Mouse (Mus musculus) gastrocnemius, postnatal 10 days (tissue): ENCODE data around the gene Ercc4. TPM values are rescaled to one million over a fixed set of nuclear protein-coding genes. Genes with fewer than 3 reads are reported as not detected.
A peak's percentile ranks its signal among the peaks of the same experiment; 100 is the strongest.
"Not testable (repeated sequence)": the region's sequence is repeated elsewhere in the genome, so short reads cannot be mapped to it uniquely, and the experiment has no call there.

Experiments used
- DNase-seq: peaks from one replicate; pipeline ENCODE4 v3.0.0; 2021; ENCODE audit warnings: mixed read lengths
- long read RNA-seq, 2 experiments: library from polyadenylated mRNA; stranded (forward); transcript quantifications; one replicate each; pipeline ENCODE4 v2.0.0; 2021
- total RNA-seq, 2 experiments: library from RNA; stranded (reverse); gene quantifications; 2 replicates each; pipeline ENCODE4 v1.2.3; 2021

Ercc4 gene
- total RNA-seq, result 1 to 10 TPM; 7.0 to 8.4 TPM
- long read RNA-seq, experiment 1, transcript Ercc4-201 (11 exons, 3,480 nt), result major isoform, 12 of 14 reads
- long read RNA-seq, experiment 1, partial matches to known transcripts, result 2 of 14 reads
- long read RNA-seq, experiment 1, other reads (novel, unspliced or antisense), result 0 of 14 reads
- long read RNA-seq, experiment 2, transcript Ercc4-201 (11 exons, 3,480 nt), result major isoform, 12 of 15 reads
- long read RNA-seq, experiment 2, partial matches to known transcripts, result 0 of 15 reads
- long read RNA-seq, experiment 2, other reads (novel, unspliced or antisense), result 3 of 15 reads

DNA sequence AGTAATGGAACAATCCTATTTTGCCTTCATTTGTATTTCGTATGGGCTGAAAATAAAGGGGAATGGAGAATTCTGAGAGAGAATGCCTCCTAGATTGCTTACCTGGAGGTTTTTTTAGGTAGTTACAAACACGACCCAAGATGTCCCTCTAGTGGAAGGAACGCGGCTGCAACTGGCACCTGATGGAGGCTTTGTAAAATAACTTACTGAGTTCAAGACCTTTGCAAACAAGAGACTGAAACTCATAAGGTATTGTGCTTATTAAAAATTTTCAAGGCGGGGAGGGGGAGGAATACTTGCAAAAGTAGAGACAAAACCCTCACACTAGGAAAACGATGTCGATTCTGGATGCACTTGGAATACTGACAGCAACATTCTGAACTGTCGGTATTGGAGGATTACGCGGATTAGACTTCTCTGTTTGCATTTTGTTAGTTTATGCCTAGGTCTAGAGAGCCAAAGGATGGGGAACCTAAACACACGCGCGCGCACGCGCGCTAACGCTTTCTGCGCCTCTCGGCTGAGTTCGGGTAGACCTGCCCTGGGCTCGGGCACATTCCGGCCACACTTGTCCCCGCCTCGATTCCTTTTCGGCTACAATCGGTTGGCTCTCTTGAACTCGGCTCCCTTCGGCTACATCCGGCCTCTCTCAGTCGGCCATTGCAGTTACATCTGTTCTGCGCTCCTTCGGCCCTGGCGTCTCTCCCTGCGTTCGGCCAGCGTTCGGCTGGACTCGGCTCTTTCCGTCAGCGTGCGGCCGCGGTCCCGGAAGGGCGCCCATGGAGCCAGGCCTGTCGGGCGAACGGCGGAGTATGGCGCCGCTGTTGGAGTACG is at the start of gene Ercc4:
Gene Ercc4, plus strand, starts transcription at position 529 of the 834 bp plus-strand sequence.
- peak; percentile 98 for DNase-seq

DNA sequence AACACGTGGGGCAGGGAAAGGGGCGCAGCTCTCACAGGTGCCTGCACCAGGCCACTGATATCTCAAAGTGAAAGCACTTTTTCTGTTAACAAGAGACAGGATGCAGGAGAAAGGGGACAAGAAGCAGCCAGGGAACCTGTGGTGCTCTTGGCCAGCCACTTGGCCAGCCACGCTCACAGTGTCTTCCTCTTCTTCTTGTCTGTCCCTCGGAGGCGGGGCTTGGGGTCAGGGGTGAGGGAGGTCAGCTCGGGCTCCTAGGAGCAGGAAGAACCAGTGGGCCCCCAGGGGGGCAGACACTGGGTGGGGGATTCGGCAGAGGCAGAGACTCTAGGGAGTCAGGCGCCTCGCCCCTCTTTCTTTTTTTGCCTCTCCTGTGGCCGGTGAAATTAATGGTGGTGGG is 48.4 kb upstream of the Ercc4 start:
- DNase-seq, result no peak

DNA sequence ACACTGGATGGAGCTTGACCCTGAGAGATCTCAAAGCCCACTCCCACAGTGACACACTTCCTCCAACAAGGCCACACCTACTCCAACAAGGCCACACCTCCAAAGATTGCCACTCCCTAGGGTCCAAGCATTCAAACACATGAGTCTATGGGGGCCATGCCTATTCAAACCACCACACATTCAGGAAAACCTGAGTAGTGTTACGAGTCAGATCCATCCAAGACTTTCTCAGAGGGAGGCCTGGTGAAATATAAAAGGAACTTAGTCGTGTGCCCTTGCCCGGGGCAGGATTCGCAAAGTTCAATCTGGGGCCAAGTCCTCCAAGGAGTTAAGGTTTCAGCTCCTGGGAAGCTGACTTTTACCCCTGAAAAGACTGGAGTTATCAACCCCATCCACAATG is 35.3 kb upstream of the Ercc4 start:
- DNase-seq, result no peak

DNA sequence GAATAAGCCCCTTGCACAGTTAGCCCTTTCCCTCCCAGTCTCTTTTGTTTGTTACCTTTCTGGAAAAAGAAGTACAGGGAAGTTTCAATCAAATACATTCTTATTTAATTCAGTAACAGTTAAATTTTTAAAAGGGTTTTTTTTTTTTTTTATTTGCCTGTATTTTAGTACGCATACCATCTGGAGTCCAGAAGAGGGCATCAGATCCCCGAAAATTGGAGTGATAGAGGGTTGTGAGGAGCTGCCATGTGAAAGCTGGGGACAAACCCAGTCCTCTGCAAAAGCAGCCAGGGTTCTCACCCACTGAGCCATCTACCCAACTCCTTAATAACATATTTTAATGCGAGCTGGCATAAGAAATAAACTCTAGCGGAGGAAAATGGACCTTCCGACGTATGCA is 29.3 kb upstream of the Ercc4 start:
- DNase-seq, result no peak

DNA sequence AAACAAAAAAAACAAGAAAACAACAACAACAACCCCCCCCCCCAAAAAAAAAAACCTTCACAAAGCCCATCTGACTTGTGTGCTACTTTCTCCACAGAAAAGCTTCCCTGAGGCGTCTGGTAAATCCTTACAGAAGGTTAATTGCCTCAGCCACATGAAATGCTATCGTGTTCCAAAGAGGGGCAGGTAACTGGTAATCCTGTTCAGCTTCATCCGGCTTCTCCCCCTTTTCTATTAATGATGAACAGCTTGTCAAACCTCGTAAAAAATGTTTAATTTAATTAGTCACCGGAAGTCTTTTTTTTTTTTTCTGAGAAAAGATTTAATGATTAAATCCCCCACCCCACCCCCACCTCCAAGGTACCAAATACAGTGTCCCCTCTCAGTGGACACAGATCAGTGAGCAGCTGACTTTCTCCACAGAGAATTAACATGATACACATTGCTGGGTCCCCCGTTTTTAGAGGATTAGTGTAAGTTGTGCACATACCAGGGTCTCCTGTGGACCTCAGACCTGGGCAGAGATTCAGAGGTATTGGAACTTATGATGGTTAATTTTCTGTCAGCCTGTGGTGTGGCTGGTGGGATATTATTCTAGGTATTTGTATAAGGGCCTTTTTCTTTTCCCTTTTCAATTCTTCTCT is 26.2 kb upstream of the Ercc4 start:
- DNase-seq, result no peak

DNA sequence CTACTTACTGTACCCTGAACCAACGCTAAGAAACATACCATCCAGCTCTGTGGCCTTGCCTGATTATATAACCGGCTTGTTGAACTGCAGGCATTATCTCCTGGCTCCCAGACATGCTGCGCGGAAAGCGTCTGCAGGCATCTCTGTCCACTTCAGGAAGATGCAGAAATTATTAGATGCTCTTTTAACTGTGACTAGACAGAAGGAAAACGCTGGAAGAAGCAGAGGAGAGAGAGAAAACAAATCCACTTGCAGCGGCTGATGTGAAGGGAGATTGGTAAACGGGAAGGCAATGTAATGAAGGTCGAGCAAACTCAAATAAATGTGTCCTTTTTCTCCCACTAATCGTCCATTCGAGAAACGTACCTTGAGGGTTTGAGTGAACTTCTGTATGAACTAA is 1.1 kb upstream of the Ercc4 start:
- DNase-seq, result no peak

DNA sequence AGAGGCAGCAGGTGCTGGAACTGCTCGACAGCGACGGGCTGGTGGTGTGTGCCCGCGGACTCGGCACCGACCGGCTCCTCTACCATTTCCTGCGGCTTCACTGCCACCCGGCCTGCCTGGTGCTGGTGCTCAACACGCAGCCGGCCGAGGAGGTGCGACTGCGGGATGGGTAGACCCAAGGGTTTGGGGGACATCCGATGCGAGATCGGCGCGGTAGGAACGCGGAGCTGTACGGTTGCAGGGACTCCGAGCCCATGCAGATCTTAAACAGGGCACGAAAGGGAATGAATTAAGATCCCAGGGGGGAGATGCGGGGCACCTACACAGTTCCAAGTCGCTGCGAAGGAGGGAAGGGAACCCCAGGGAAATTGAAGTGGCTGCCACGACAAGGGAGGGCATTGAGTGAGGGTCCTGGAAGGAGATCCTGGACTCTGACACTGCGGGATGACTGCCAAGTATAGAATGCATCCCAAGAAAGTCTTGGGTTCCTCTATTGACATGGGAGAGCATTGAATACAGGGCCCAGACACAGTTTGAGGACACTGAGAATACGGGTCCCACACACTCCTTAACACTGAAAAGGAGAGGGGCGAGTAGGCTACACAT is 609 bp downstream of the Ercc4 start:
- no peak for DNase-seq

DNA sequence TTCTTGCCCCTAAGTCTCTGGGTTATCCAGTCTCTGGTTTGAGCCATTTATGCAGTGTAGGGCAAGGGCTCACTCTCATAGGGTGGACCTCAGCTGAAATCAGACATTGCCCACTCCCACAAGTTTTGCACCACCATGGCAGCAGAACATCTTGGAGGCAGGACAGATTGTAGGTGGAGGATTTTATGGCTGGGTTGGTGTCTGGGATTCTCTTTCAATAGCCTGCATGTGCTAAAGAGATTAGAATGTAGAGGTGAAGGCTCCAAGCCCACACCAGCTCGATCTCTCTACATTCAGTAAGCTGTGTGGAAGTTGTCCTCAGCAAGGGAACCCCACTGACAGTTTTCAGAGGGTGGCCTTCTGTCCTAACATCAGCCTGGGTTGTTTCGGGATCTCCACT is 5.3 kb downstream of the Ercc4 start:
- DNase-seq, result no peak

DNA sequence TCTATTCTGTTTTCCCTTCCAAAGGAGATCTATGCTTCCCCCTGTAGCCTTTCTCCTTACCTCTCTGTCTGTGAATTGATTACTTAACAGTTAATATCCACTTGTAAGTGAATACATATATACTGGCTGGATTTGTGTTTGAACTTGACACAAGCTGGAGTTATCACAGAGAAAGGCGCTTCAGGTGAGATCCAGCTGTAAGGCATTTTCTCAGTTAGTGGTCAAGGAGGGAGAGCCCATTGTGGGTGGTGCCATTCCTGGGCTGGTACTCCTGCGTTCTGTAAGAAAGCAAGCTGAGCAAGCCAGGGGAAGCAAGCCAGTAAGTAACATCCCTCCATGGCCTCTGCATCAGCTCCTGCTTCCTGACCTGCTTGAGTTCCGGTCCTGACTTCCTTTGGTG is 6.0 kb downstream of the Ercc4 start:
- DNase-seq, result not testable (repeated sequence)

DNA sequence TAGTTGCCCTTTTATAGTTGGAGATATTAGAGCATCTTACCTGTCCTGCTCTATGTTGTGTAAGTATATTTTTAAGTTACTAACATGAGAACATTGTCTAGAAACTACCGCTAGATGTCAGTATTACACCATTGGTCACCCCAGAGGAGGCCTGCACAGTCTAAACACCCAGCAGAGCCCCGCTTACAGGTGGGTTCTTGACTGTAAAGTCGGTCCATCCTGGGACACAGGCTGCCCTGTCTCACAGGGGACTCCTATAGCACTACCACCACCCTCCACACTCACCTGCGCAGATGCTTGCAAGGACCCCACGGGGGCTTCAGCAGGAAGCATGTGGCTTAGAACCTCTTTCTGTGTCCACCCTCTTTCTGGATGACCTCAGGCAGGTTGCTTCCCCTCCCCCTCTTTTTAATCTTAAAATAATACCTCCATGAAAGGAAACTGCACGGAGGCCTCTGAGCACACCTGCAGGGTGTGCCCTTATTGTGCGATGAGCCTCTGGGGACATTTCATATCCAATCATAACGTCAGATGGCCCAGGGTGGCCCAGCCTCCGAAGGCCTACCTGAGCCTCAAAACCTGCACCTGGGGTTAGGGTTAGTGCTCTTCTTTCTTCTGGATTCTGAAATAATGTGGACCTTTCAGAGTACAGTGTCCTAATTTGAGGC is 7.9 kb downstream of the Ercc4 start:
- no peak for DNase-seq

DNA sequence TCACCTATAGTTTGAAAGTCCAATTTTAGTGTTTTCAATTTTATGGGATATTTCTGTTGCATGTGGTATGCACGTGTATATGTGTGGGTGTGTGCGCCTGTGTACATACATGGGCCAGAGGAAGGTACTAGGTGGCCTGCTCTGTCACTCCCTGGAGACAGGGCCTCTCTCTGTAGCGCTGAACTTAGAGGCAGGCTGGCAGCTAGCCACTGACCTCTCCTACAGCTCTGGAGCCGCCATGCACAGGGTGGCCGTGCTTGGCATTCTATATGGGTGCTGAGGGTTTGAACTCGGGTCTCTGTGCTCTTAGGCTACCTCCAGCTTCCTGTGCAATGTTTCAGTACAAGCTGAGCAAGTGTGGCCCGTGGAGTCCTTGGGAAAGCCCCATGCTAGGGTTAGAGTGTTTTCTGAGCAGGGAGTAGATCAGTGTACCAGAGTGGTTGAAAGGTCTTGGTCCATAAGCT is 8.5 kb downstream of the Ercc4 start:
- DNase-seq, result no peak

DNA sequence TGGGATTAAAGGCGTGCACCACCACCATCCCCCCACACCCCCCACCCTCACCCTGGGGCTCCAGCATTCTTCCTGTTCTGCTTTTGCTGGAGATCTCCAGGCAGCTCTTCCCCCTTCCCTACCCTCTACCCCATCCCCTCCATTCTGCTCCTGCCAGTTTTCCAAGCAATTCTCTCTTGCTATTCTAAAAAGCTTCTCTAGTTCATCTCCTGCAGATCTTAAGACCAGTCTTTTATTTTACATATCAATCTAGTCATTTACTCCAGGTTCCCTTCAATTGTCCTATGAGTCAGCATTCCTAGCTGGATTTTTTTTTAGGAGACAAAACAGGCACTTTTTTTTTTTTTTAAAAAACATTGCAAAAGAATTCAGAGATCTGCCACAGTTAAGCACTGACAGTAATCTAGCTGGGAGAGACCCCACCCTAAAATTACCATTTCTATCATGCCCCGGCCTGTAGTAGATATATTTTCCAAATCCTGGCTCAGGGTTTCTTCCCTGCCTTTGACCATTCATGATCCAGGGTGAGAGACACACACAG is 9.3 kb downstream of the Ercc4 start:
- no peak for DNase-seq

DNA sequence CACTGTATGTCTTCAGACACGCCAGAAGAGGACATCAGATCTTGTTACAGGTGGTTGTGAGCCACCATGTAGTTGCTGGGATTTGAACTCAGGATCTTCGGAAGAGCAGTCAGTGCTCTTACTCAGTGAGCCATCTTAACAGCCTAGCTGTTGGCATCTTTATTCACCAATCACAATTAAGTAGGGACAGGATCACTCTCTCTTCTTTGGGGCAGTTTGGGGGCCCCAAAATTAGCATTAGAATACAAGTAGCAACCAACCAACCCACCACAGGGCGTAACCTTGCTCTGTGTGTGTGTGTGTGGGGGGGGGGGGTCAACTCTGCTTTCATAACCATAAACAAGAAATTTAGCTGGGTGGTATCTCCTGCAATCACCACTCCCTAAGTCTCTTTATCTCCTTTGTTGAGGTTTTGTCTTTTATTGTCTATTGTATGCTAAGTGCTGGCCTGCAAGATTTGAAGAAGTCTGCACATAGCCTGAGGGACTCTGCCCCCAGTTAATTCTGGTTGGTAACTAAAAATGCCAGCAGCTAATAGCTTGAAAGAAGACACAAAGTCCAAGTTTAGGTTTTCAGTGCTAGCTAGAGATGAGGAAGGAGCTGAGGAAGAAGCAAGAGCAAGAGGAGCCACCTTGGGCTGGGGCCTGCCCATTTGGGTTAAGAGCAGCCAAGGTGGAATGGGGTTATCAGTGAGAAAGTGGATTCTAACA is 10.3 kb downstream of the Ercc4 start:
- no peak for DNase-seq

DNA sequence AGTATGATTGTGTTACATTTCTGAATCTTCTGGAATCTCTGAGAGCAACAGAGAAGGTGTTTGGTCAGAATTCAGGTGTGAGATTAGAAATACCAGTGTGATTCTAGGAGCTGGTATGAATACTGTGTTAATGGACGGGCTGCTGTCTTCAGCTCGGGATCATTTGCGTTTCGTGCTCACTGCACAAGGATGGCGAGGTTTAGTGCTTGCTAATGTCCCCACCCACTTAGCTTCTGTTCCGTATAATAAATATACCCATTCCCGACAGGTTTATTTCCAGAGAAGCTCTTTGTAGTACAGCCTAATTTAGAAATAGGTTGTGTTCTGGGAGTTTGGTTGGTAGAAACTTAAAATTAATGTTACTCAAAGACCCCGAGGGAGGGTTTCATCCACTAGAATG is 15.9 kb downstream of the Ercc4 start:
- DNase-seq, result no peak

DNA sequence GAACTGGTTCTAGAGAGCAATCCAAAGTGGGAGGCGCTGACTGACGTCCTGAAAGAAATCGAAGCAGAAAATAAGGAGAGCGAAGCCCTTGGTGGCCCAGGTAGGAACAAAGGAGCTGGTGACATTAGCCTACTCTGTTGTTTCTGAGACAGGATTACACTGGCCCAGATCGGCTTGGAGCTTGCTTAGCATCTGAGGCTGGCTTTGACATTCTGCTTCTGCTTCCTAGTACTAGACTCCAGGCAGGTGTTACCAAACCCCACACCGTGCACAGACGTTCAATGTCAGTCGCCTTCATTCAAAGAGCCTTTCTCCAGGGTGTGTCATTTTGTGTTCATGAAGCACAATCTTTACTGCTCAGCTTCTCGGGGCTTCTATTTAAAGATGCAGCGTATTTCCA is 18.1 kb downstream of the Ercc4 start:
- DNase-seq, result no peak

DNA sequence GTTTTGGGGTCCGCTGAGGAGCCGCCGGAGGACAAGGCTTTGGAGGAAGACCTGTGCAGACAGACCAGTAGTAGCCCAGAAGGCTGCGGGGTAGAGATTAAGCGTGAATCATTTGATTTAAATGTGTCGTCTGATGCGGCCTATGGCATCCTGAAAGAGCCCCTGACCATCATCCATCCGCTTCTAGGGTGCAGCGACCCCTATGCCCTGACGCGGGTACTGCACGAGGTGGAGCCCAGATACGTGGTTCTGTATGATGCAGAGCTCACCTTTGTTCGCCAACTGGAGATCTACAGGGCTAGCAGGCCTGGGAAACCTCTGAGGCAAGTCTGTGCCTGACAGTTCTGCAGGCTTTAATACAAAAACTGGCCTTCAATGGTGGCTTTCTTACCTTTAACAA is 20.9 kb downstream of the Ercc4 start:
- DNase-seq, result peak; percentile 56

DNA sequence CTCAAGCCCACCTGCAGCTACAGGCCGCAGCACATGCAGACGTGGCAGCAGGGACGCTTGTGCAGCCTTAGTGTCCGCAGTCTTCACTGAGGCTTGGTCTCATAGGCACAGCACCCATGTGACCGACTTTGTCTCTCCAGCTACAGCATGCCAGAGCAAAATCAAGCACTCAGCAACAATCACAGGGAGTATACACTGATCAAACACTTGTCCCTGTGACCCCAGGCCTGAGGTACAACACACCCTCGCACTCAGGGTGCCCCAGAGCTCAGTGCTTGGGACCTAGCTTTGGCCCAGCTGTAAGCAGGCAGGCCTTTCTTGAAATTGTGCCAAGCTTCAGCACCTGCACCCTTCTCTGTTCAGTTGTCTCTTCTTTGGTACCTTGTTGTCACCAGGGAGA is 31.7 kb downstream of the Ercc4 start:
- no peak for DNase-seq

DNA sequence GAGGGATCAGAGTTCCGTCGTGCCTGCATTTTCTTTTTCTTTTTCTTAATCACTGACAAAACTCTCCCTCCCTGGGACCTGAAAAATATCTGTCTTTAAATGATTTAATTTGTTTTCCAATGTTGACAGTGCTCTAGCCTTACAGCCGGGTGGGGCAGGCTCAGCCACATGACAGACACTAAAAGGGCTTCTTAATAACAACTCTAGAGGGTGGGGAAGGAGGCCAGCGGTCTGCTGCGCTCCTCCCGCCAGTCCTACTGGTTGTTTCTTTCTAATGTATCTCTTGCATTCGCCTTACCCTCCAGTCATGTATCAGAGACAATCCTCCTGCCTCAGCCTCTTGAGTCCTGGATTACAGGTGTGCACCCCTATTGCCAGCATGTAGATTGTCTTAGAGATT is 34.4 kb downstream of the Ercc4 start:
- no peak for DNase-seq

DNA sequence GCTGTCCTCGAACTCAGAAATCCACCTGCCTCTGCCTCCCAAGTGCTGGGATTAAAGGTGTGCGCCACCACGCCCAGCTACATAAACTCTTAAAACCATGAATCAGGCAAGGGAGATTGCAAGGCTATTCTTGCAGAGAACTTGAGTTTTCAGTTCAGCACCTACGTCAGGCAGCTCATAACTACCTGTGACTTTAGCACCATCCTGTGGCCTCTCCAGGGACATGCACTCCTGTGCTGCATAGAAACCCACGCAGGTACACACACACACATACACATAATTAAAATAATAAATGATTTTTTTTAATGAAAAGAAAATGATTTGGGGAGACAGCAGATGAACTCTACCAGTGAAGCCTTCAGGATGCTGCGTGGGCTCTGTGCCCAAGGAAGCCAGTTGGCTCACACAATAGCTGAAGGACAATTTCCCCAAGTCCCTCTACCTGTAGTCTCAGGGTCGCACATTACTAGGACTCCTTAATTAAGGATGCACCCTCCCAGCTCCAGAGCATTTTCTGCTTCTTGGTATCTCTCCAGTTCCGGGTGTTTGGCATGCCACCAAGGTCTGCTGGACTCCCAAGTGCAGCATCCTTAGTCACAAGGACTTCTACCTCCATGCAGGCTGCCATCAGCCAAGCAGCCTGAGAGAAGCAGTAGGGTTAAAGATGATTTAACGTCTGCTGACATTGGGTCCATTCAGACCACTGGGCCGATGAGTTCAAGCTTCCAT is 35.4 kb downstream of the Ercc4 start:
- DNase-seq, result no peak

DNA sequence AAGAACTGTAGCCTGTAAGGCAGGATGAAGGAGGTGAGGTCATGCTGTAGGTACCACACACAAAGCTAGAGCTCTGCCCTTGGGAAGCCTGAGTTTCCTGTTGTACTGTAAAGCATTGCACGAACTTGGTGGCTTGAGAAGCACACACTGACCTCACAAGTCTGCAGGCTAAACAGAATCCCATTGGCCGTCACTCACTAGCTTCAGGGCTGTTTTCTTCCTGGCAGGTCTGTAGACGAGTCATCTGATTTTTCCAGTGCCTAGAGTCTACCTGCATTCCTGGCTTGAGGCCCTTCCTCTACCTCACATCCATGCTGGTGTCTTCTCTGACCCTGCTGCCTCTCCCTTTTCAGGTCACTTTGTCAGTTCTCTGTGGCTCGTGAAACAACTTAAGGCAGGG is 36.7 kb downstream of the Ercc4 start:
- DNase-seq, result no peak
